Mouse (Mus musculus) R1 (cell line): ENCODE results near the gene Pou4f2.

Experiments
- DNase-seq: peaks from one replicate; pipeline ENCODE4 v3.0.0-alpha.2; 2018; ENCODE audit warnings: low read depth, low spot score

The Pou4f2 gene

GRCm38 (mm10) chr8:78436071-78436651 is at the start of gene Pou4f2:
Gene Pou4f2, minus strand, starts transcription at chr8:78436645.
- peak; percentile 76 for DNase-seq

- DNase-seq = peak; percentile 68
These were observed 40.8 kb upstream of the Pou4f2 start for GRCm38 (mm10) chr8:78477051-78477829.

DNA sequence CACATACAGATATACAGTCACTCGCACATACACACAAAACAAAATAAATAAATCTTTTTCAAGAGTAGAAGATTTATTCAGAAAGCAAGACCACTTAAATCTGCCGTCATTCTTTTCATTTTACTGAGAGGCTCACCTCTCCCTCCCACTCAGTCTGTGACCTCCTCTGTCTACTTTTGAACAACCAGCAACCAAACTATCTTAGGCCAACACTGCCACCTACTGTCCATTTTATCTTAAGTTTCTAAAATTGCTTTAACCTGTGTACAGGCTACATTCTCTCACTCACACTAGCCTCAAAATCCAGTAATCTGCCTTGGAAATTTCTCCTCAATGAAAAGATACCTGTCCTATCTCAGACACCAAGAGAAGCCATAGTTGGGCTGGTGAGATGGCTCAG is 31.4 kb upstream of the Pou4f2 start:
- DNase-seq = peak; percentile 85

GRCm38 (mm10) chr8:78463941-78464340 is 27.5 kb upstream of the Pou4f2 start:
- DNase-seq = no peak

- DNase-seq = no peak
These were observed 20.0 kb upstream of the Pou4f2 start for GRCm38 (mm10) chr8:78456441-78456840.

DNA sequence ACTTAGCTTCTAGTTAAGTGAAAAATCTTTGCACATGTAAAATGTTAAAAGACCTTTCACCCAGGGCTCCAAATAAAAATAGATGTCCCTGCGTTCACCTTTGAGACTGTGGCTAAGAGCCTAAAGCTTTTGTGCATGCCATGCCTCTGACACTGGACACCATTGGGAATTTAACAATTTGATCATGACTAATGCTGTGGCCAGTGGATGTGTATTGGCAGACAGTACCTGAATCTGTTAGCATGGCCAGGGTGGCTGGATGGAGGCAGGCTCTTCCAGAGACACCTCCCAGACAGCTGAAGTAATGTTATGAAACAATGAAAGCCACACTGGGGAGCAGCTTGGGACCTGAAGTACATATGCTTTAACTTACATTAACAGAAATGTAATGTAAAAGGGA is 6.3 kb upstream of the Pou4f2 start:
- DNase-seq = no peak

DNA sequence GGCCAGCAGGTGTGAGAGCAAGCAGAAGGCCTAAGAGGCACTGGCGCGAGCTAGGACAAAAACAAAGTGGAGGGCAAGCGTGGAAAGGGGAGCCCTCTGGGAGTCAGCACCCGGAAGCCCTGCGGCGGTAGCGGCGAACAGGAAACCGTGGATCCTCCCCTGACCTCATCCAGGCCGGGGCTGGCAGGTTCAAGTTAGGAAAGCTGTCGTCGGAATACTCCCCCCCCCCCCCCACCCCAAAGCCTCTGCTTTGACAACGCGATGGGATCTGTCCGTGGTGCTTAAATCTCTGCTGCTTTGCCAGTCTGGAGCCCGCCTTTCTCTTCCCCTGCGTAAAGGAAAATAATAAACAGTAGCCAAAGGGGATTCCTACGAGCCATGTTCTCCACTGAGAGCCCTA is 1.7 kb upstream of the Pou4f2 start:
- peak; percentile 86 for DNase-seq

DNA sequence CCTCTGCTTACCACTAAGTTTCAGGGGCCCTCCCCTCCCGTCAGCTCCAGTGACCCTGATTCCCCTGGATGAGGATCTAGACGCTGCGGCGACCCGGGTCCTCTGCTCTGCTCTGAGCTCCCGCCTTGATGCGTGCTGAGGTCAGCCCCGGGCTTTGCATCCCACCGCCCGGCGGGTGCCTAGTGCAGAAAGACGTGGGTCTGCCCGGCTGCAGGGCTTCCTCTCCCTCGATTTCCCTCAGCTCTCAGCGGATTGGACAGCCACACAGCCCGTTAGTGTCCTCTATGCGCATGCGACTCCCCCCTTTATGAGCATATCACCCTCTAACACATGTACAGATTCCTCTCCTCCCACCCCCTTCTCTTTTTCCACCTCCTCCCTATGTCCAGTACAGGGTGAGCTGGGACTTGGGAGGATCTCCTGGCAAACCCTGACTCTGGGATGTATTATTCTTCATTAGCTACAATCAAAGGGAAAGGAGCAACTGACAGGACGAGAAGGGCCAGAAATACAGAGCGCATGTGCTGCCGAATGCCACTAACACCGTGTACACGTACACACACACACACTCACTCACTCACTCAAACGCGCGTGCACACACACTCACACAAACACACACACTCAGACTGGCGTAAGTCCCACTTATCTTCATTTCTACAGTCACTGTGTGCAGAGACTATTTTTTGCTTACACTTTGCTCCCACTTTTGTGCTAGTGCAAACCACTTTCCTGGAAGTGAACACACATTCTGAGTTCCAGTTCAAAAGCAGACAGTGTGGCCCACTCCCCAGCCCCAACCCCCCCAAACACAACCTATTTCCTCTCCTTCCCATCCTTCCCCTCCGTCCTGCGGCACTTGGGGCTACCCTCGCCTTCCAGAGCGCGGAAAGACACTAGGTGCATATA is 948 bp upstream of the Pou4f2 start:
- peak; percentile 54 for DNase-seq

- no peak for DNase-seq
These were observed 216 bp upstream of the Pou4f2 start for GRCm38 (mm10) chr8:78436661-78437060.

GRCm38 (mm10) chr8:78435624-78435960 is 853 bp downstream of the Pou4f2 start:
- DNase-seq = no peak

- DNase-seq = peak; percentile 74
These were observed 1.4 kb downstream of the Pou4f2 start for GRCm38 (mm10) chr8:78434823-78435623.

DNA sequence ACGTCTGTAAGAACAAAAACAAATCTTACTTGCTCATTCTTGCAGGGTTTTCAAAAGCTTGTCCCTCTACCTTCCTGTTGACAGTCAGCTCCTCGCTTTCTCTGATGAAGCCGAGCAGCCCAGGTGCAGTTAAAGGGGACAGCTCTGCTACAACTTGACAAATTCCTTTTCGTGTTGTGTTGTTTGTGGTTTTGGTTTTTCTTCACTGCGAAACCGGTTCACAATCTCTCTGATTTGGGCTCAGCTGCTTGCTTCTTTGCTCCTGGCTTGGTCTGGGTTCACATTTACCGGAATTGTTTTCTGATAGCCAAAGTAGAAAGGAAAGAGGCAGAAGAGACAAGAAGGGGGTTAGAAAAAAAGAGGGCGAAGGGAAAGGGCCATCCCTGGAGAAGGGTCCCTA is 2.1 kb downstream of the Pou4f2 start:
- DNase-seq = no peak

GRCm38 (mm10) chr8:78433318-78433717 is 3.1 kb downstream of the Pou4f2 start:
- DNase-seq = no peak

- peak; percentile 94 for DNase-seq
These were observed 4.0 kb downstream of the Pou4f2 start for GRCm38 (mm10) chr8:78432451-78432850.

- peak; percentile 78 for DNase-seq
These were observed 5.1 kb downstream of the Pou4f2 start for GRCm38 (mm10) chr8:78431356-78431755.

DNA sequence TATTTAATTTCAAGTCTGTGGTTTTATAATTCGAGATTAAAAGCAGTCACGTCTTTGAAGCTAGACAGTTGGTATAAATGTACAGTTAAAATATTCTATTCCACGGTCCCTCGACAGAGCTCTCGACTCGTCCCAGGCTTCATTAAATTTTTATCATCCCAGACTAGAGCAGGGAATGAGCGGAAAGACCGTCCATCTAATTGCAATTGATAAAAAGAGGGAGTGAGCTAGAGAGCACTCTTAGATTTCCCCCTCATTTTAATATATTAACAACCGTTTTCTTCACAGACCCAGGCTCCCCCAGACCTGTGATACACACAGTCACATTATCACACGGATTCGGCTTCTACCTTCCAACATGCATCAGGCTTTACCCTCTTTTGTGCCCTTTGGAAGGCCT is 8.3 kb downstream of the Pou4f2 start:
- DNase-seq = no peak

DNA sequence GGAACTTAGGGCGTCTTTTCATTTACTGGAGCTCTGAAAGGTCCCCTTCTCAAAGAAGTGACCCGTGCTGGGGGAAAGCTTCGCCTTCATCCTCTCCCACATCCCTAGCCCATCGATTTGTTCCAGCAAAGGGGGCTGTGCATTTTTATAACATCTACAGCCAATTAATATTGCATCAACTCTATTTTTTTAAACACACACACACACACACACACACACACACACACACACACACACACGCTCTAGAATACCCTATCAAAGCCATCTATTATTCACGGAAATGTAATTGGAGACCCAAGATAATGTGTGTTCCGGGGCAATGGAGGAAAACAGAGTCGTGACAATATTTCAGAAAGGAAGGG is 8.7 kb downstream of the Pou4f2 start:
- DNase-seq = no peak

GRCm38 (mm10) chr8:78426875-78427768 is 9.3 kb downstream of the Pou4f2 start:
- DNase-seq = peak; percentile 37

DNA sequence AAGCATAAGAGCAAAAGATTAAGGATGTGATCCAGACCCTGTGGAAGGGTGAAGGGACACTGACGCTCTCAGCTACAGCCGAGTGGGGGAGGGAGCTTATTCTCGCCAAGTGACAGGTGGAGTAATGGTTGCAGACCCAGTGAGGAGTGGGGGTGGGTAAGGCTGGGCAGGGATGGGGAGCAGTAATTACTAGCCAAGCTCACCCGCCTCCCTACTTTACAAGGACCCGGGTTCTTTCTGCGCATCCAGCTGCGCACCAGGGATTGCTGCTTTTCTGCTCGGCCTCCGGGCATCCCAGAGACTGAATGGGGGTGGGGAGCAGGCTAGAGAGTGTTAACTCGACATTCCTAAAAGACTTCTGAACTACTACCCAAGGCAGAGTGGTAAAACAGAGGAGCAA is 10.0 kb downstream of the Pou4f2 start:
- DNase-seq = peak; percentile 53

- peak; percentile 80 for DNase-seq
These were observed 12.5 kb downstream of the Pou4f2 start for GRCm38 (mm10) chr8:78423937-78424336.

DNA sequence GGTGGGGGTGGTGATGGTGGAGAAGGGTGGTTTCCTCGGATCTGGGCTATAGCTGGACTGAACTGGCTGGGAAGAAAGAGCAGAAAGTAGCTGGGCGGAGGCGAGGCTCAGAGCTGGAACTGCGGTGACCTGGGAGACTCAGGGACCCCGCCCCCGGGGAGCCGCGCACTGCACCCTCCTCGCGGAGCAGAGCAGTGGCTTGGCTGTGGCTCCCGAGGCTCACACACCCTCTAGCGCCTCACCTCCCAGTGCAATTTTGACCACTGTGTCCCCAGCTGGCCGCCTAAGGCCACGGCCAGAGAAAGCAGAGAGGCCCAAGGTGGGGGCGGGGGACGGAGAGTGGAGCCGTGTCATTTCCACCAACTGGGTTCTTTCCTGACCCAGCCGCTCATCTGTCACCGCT is 16.3 kb downstream of the Pou4f2 start:
- peak; percentile 31 for DNase-seq
